Mouse (Mus musculus) liver, postnatal 0 days (tissue): ENCODE measurements around the gene Asah2.

Source experiments
- CTCF ChIP-seq: sonication (generic); IDR thresholded peaks from 2 replicates; pipeline ENCODE4 v1.5.1; 2016; ENCODE audit warnings: antibody characterized with exemption, low read depth
- EP300 ChIP-seq: IDR thresholded peaks from 2 replicates; pipeline ENCODE4 v1.6.1; 2016; ENCODE audit warnings: antibody characterized with exemption, low read depth, mild to moderate bottlenecking

DNA sequence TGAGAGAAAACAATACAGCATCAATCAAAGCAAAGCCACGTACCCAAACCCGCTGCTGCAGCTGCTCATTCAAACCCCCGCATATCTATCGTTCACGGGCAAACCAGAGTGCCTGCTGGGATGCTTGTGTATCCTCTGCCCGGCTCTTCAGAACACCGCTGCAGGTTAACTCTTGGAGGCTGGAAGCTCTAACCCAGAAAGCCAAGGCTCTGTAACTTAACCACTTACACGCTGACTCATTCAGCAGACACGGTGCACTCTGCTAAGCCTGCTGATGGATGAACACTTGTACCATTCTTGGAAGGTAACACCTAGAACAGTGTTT, 5.1 kb downstream of the Asah2 start:
- TF ChIP-seq CTCF (no peak), EP300 (no peak)
